Mouse (Mus musculus) cerebellum, adult 2 months (tissue): ENCODE measurements around the gene Tsks.

Experiments used
- CTCF ChIP-seq: fragments of 200-500 bp; IDR thresholded peaks from 2 replicates; pipeline ENCODE4 v1.5.1; 2011; ENCODE audit warnings: low read depth, mild to moderate bottlenecking, control low read depth, low read length, moderate library complexity, borderline replicate concordance; ENCODE audit not compliant: insufficient read depth
- POLR2A ChIP-seq: fragments of 200-500 bp; IDR thresholded peaks from 2 replicates; pipeline ENCODE4 v1.6.1; 2011; ENCODE audit warnings: low read length, control low read depth, borderline replicate concordance; ENCODE audit not compliant: insufficient read depth

DNA sequence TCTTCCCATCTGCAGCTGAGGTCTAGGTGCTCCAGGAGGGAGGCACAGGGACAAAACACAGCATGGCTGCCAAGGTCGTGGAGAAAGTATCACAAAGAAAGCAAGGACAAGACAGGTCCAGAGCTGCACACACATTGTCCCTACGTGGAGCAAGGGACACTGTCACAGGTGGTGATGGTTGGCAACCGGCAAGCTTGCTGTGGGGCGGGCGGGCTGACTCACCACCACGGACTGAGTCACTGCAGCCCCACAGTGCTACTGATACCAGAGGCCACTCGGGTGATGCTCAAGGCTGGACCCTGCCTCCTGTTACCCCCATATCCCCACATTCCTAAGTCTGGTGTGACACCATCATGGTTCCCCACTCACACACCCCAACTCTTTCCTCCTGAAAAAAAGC is 59.4 kb downstream of the Tsks start:
- TF ChIP-seq CTCF: no peak
- no peak for TF ChIP-seq POLR2A
